Mouse (Mus musculus): ENCODE measurements around the gene Slc16a13. TPM values are rescaled to one million over a fixed set of nuclear protein-coding genes. Genes with fewer than 3 reads are reported as not detected.

The Slc16a13 gene
- polyA plus RNA-seq (2012; ENCODE audit: low replicate concordance): 3.8 and 9.0 TPM in 2 replicates

DNA sequence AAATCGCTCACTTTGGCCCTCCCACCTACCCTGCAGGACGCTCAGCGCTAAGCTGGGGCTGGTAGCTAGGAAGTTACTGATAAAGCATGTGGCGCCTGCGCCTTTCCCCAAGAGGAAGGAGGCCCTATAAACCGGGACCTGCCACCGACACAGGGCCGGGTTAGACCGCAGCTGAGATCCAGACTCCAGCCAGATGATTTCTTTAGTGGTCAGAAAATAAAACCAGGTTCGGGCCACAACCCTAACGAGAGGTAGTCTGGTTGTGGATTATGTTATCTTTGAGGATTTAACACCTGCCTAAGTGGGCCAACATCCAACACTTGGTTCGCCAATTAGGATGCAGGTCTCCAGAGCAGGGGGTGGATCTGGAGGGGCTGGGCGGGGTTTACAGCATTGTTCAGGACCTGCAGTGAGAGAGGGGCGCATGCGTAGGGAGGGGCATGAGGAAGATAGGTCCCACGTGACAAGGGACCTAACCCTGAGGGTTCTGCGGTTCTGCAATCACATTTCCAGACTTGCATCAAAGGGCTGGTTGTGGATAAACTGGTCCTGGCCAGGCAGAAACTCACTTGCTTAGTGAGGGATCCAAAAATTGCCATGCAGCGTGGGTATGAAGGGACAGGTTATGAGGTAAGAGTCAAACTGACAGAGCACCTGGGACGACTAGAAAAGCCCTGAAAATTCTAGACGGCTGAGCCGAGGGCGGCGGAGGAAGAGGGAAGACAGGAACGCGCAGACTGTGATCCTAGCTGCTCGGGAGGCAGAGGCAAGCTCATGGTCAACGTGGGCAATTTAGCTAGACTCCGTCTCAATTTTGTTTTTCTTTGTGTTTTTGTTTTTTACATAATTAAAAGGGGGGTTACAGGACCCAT, at the start of gene Slc16a13:
Gene Slc16a13 (minus strand): TSS at position 334 of the 872 bp plus-strand sequence.

DNA sequence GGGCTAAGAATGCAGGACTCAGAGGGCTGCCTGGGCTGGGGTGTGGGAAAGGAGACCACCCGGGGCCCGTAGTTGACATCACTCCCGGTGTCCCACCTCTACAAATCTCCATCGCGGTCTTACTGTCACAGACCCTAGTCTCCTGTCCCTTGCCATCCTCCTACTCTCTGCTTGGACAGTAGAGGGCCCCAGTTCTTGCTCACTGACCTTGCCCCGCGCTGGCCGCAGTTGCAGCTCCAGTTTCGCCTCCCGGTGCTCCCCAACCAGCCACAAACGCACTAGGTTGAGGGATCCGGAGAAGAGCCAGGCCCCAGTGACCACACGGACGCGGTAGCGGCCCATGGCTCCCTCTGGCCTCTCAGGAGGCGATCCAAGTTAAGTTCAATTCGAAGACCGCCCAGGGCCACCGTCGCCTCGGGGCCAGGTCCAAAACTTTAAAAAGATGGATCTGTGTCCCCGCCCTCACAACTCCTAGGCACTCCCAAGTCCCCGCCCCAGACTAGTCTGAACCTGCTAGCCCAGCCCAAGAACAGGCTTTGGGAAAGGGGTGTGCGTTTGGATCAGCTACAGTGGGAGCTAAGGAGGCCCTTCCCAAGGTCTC, 34.2 kb upstream of the Slc16a13 start, which contains the start of gene Alox12:
Gene Alox12 (minus strand): TSS at position 423 of the 601 bp plus-strand sequence.

DNA sequence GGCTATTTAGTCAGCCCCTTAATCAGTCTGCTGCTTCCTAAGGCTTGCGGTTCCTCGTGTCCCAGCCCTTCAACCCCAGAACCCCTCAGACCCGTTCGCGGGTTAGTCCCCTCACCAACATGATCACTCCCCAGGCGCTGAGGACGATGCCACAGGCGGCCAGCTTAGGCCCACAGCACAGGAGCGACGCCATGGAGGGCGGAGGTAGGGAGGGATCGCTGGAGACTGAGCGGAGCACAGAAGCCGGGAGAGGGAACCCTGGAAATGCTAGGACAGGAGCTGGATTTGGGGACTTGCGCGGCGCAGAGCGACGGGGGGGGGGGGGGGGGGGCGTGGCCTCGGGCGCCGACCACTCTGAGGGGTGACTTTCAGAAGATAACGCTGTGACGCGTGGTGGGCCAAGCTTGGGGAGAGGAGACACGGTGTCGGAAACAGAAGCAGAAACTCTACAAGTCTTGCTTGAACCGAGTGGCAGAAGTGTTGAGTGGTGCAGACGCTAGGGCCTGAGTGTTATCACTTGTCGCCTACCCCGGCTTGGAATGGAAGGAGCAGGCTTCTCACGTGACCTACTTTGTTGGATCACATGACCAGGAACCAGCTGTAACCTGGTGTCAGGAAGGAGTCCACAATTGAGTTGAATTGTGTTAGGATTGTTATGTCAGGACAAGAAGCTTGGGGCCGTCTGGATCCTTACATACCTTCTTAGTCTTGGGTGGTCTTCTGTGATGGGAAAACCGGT, 18.8 kb upstream of the Slc16a13 start, which contains the start of the genes Gm21988 and Rnasek:
Gene Gm21988 (minus strand): TSS at position 290 of the 739 bp plus-strand sequence.
Gene Rnasek (minus strand): TSS at position 302 of the 739 bp plus-strand sequence.

DNA sequence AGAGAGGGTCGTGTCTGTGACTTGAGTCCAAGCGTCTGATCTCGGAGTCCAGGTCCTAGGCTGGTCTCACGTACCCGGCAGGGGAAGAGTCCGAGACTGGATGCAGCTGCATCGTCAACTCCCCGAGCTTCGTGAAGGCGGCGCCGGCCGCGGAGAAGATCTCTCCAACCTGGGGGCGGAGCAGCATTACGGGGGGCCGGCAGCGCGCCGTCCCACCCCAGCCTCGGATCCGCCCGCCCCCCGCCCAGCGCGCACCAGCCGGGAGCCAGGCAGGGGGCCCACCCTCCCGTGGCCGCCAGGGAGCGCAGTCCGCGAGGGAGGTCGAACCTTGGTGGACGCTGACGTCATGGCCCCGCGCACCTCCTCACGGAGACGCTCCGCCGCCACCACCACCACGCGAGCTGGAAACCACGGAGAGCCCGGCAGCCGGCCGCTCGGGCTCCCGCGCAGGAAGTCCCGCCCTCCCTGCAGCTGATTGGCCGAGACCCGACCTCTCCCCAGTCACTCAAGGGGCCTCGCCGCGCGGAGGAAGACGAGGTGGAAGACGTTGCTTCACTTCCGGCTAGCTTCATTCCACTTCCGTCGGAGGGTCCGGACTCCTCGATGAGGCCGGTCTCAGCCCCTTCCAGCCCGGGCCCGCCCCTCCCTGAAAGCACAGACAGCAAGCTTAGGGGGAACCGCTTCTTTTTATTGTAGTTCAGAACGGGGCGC, 16.7 kb upstream of the Slc16a13 start, which contains the start of gene 0610010K14Rik:
Gene 0610010K14Rik (minus strand): TSS at position 458 of the 711 bp plus-strand sequence.

DNA sequence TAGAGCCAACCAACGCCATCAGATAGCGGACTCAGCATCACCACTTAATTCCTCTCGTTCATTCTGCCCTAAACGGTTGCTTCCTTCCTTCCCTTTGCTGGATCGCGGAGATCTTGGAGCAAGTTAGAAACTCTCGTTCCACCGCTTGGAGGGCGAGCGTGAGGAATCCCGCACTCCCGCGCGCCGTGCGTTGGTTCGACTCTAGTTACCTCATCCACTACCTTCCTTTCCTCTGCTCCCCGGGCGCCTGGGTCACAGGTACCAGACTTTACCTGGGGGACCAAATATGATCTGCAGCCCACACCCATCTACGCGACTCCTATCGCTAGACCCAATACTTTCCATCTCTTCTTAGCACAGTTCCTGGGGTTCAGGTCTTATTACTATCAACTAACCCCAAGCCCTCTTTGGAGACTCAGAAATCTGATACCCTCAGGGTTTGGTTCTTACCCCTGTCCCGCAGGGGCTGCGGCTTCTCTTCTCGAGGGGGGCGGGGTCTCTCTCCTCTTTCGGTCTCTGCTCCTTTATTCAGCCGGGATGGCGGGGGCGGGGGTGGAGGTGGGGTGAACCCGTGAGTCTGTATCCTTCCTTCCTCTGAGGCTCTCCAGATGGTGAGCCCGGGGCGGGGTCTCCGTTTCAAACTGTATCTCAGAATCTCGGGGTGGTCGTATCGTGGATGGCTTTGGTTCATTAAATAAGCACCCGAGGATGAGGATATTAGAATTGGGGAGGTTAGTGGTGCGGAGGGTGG, 8.6 kb upstream of the Slc16a13 start, which contains the start of gene Bcl6b:
Gene Bcl6b (minus strand): TSS at position 539 of the 751 bp plus-strand sequence.

DNA sequence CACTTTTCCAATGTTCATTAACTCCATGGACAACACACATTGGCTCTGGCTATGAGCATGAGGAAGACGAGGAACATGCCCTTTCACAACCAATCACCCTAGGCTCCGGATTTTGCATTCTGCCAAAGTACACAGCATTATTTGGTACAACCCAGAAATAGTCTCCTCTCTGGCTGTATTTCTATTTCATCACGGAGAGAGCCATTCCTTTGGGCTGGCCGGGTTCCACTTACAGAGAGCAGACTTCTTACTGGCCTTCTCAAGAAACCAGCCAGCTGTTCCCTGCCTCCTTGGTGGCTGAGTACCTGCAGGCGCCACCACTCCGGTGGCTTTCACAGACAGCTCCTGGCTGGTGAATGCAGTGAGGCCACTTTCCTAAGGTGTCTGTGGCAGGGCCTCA, 8.4 kb downstream of the Slc16a13 start, which contains the start of gene Slc16a11:
Gene Slc16a11 (plus strand): TSS at position 330 of the 400 bp plus-strand sequence.

Other genes starting within 250 kb of the Slc16a13 start
- 151 and 407 TPM in 2 replicates for gene Ctdnep1, start 239.9 kb downstream of the Slc16a13 start, polyA plus RNA-seq (2012; ENCODE audit: low replicate concordance)
- gene Elp5, start 238.5 kb downstream of the Slc16a13 start, polyA plus RNA-seq (2012; ENCODE audit: low replicate concordance): 7.0 and 11.8 TPM in 2 replicates
- gene Gabarap, start 229.9 kb downstream of the Slc16a13 start, polyA plus RNA-seq (2012; ENCODE audit: low replicate concordance): 126 and 157 TPM in 2 replicates
- 43.8 and 51.3 TPM in 2 replicates for gene Phf23, start 225.3 kb downstream of the Slc16a13 start, polyA plus RNA-seq (2012; ENCODE audit: low replicate concordance)
- gene Dvl2, start 220.5 kb downstream of the Slc16a13 start, polyA plus RNA-seq (2012; ENCODE audit: low replicate concordance): 32.3 and 38.3 TPM in 2 replicates
- 24.5 and 26.3 TPM in 2 replicates for gene Acadvl, start 205.7 kb downstream of the Slc16a13 start, polyA plus RNA-seq (2012; ENCODE audit: low replicate concordance)
- 4.8 and 5.4 TPM in 2 replicates for gene Dlg4, start 204.1 kb downstream of the Slc16a13 start, polyA plus RNA-seq (2012; ENCODE audit: low replicate concordance)
- not detected in 2 replicates for gene Asgr1, start 167.0 kb downstream of the Slc16a13 start, polyA plus RNA-seq (2012; ENCODE audit: low replicate concordance)
- not detected in 2 replicates for gene Asgr2, start 128.4 kb downstream of the Slc16a13 start, polyA plus RNA-seq (2012; ENCODE audit: low replicate concordance)
- gene Mgl2, start 90.7 kb downstream of the Slc16a13 start, polyA plus RNA-seq (2012; ENCODE audit: low replicate concordance): not detected in 2 replicates
- 1.8 TPM in 1 of 2 replicates, not detected in the other for gene Clec10a, start 64.9 kb downstream of the Slc16a13 start, polyA plus RNA-seq (2012; ENCODE audit: low replicate concordance)
- gene Slc16a11, start 8.3 kb downstream of the Slc16a13 start, polyA plus RNA-seq (2012; ENCODE audit: low replicate concordance): 0.42 TPM in 1 of 2 replicates, not detected in the other
- 1.2 and 1.5 TPM in 2 replicates for gene Bcl6b, start 8.7 kb upstream of the Slc16a13 start, polyA plus RNA-seq (2012; ENCODE audit: low replicate concordance)
- gene 0610010K14Rik, start 16.9 kb upstream of the Slc16a13 start, polyA plus RNA-seq (2012; ENCODE audit: low replicate concordance): 33.6 and 74.0 TPM in 2 replicates
- gene Gm21988, start 18.8 kb upstream of the Slc16a13 start, polyA plus RNA-seq (2012; ENCODE audit: low replicate concordance): 2.5 and 3.1 TPM in 2 replicates
- gene Rnasek, start 18.8 kb upstream of the Slc16a13 start, polyA plus RNA-seq (2012; ENCODE audit: low replicate concordance): 27.1 and 102 TPM in 2 replicates
- 0.75 TPM in 1 of 2 replicates, not detected in the other for gene Alox12, start 34.3 kb upstream of the Slc16a13 start, polyA plus RNA-seq (2012; ENCODE audit: low replicate concordance)
- gene Alox12e, start 101.6 kb upstream of the Slc16a13 start, polyA plus RNA-seq (2012; ENCODE audit: low replicate concordance): not detected in 2 replicates
- gene Alox15, start 131.0 kb upstream of the Slc16a13 start, polyA plus RNA-seq (2012; ENCODE audit: low replicate concordance): 0.35 and 0.56 TPM in 2 replicates
- 84.1 and 130 TPM in 2 replicates for gene Pelp1, start 189.0 kb upstream of the Slc16a13 start, polyA plus RNA-seq (2012; ENCODE audit: low replicate concordance)
- 187 and 287 TPM in 2 replicates for gene Arrb2, start 211.6 kb upstream of the Slc16a13 start, polyA plus RNA-seq (2012; ENCODE audit: low replicate concordance)
- 6.5 and 33.1 TPM in 2 replicates for gene Med11, start 230.9 kb upstream of the Slc16a13 start, polyA plus RNA-seq (2012; ENCODE audit: low replicate concordance)
- 1.6 TPM in 2 replicates for gene Zmynd15, start 238.4 kb upstream of the Slc16a13 start, polyA plus RNA-seq (2012; ENCODE audit: low replicate concordance)
- gene Cxcl16, start 238.9 kb upstream of the Slc16a13 start, polyA plus RNA-seq (2012; ENCODE audit: low replicate concordance): 0.86 and 2.0 TPM in 2 replicates

Measured in leukemia stem cell, adult 10-12 weeks (primary cell).